Mouse (Mus musculus): Measurements from ENCODE around the gene Smoc1. TPM values are rescaled to one million over a fixed set of nuclear protein-coding genes. Genes with fewer than 3 reads are reported as not detected.

The Smoc1 gene
- polyA plus RNA-seq (2012; rRNA removed) = 6.0 and 7.2 TPM in 2 replicates

GRCm38 (mm10) chr12:81026277-81026994, at the start of gene Smoc1:
Gene Smoc1, plus strand, starts transcription at chr12:81026808.

Other genes starting within 250 kb of the Smoc1 start
- 10.2 and 11.8 TPM in 2 replicates for gene Susd6, start 236.3 kb upstream of the Smoc1 start, polyA plus RNA-seq (2012; rRNA removed)
- gene Srsf5, start 81.3 kb upstream of the Smoc1 start, polyA plus RNA-seq (2012; rRNA removed) = 300 and 337 TPM in 2 replicates
- 1.4 and 1.6 TPM in 2 replicates for gene Slc10a1, start 58.1 kb upstream of the Smoc1 start, polyA plus RNA-seq (2012; rRNA removed)